Mouse (Mus musculus): ENCODE results near the gene Tomm5. TPM values are rescaled to one million over a fixed set of nuclear protein-coding genes. Genes with fewer than 3 reads are reported as not detected.
"Not testable (repeated sequence)": the region's sequence is repeated elsewhere in the genome, so short reads cannot be mapped to it uniquely, and the experiment has no call there.

Tomm5 gene
- polyA plus RNA-seq, 1 experiment, result 552 TPM

GRCm38 (mm10) chr4:45073544-45073943, 34.4 kb downstream of the Tomm5 start:
- no peak overlapping the region for H3K4me3 ChIP-seq (ENCODE audit: insufficient read depth, poor library complexity, severe bottlenecking)
- H3K79me2 ChIP-seq (ENCODE audit: control insufficient read depth, insufficient read depth), result no peaks in the 10 kb centered on the region
- no peaks in the 10 kb centered on the region for H3K79me3 ChIP-seq (ENCODE audit: low read depth)
- no peak overlapping the region for H3ac ChIP-seq (ENCODE audit: control insufficient read depth, insufficient read length, low read depth)
- no peaks in the 10 kb centered on the region for H3K27me3 ChIP-seq (ENCODE audit: control insufficient read depth, insufficient read depth, insufficient read length)
- no peaks in the 10 kb centered on the region for H3K36me3 ChIP-seq (ENCODE audit: control insufficient read depth, insufficient read depth)
- no peak for TF ChIP-seq MYOG (IDR thresholded peaks at IDR 0.05; ENCODE audit: control insufficient read depth, extremely low read depth, insufficient read length)
- no peak for TF ChIP-seq CTCF (IDR thresholded peaks at IDR 0.05; ENCODE audit: control insufficient read depth, insufficient read depth, insufficient read length)
- TF ChIP-seq USF1 (IDR thresholded peaks at IDR 0.05; ENCODE audit: low read depth), result no peak
- no peak for TF ChIP-seq CEBPB (IDR thresholded peaks at IDR 0.05; ENCODE audit: low read depth)
- TF ChIP-seq MAX (IDR thresholded peaks at IDR 0.05), result no peak
- no peak for TF ChIP-seq FOSL1 (IDR thresholded peaks at IDR 0.05; ENCODE audit: insufficient read depth, low read length, poor library complexity, severe bottlenecking)
- no peak for TF ChIP-seq MYOD1 (IDR thresholded peaks at IDR 0.05; ENCODE audit: control insufficient read depth, insufficient read length, low read depth)

GRCm38 (mm10) chr4:45072261-45072973, 35.5 kb downstream of the Tomm5 start:
- Histone ChIP-seq H3K27me3 (ENCODE audit: control insufficient read depth, insufficient read depth, insufficient read length) (no peaks in the 10 kb centered on the region), H3K36me3 (ENCODE audit: control insufficient read depth, insufficient read depth) (no peaks in the 10 kb centered on the region), H3K79me2 (ENCODE audit: control insufficient read depth, insufficient read depth) (no peaks in the 10 kb centered on the region), H3K79me3 (ENCODE audit: low read depth) (no peaks in the 10 kb centered on the region), H3K4me3 (ENCODE audit: insufficient read depth, poor library complexity, severe bottlenecking) (no peak overlapping the region), H3ac (ENCODE audit: control insufficient read depth, insufficient read length, low read depth) (no peak overlapping the region)
- TF ChIP-seq CEBPB (IDR thresholded peaks at IDR 0.05; ENCODE audit: low read depth) (no peak), FOSL1 (IDR thresholded peaks at IDR 0.05; ENCODE audit: insufficient read depth, low read length, poor library complexity, severe bottlenecking) (no peak), CTCF (IDR thresholded peaks at IDR 0.05; ENCODE audit: control insufficient read depth, insufficient read depth, insufficient read length) (no peak), MYOD1 (IDR thresholded peaks at IDR 0.05; ENCODE audit: control insufficient read depth, insufficient read length, low read depth) (no peak), MAX (IDR thresholded peaks at IDR 0.05) (no peak), USF1 (IDR thresholded peaks at IDR 0.05; ENCODE audit: low read depth) (no peak), MYOG (IDR thresholded peaks at IDR 0.05; ENCODE audit: control insufficient read depth, extremely low read depth, insufficient read length) (no peak)

- no peak overlapping the region for H3K4me3 ChIP-seq (ENCODE audit: insufficient read depth, poor library complexity, severe bottlenecking)
- H3K79me2 ChIP-seq (ENCODE audit: control insufficient read depth, insufficient read depth), result no peaks in the 10 kb centered on the region
- no peaks in the 10 kb centered on the region for H3K27me3 ChIP-seq (ENCODE audit: control insufficient read depth, insufficient read depth, insufficient read length)
- H3K36me3 ChIP-seq (ENCODE audit: control insufficient read depth, insufficient read depth), result no peaks in the 10 kb centered on the region
- no peaks in the 10 kb centered on the region for H3K79me3 ChIP-seq (ENCODE audit: low read depth)
- TF ChIP-seq MYOD1 (IDR thresholded peaks at IDR 0.05; ENCODE audit: control insufficient read depth, insufficient read length, low read depth) (no peak), MYOG (IDR thresholded peaks at IDR 0.05; ENCODE audit: control insufficient read depth, extremely low read depth, insufficient read length) (no peak), USF1 (IDR thresholded peaks at IDR 0.05; ENCODE audit: low read depth) (no peak), CEBPB (IDR thresholded peaks at IDR 0.05; ENCODE audit: low read depth) (no peak), CTCF (IDR thresholded peaks at IDR 0.05; ENCODE audit: control insufficient read depth, insufficient read depth, insufficient read length) (no peak), FOSL1 (IDR thresholded peaks at IDR 0.05; ENCODE audit: insufficient read depth, low read length, poor library complexity, severe bottlenecking) (no peak), MAX (IDR thresholded peaks at IDR 0.05) (no peak)
- no peak overlapping the region for H3ac ChIP-seq (ENCODE audit: control insufficient read depth, insufficient read length, low read depth)
Measured at GRCm38 (mm10) chr4:45067742-45068141, 40.2 kb downstream of the Tomm5 start.

GRCm38 (mm10) chr4:45066036-45066730, 41.7 kb downstream of the Tomm5 start:
- no peaks in the 10 kb centered on the region for H3K36me3 ChIP-seq (ENCODE audit: control insufficient read depth, insufficient read depth)
- no peak overlapping the region for H3K4me3 ChIP-seq (ENCODE audit: insufficient read depth, poor library complexity, severe bottlenecking)
- H3ac ChIP-seq (ENCODE audit: control insufficient read depth, insufficient read length, low read depth), result no peak overlapping the region
- TF ChIP-seq MYOG (IDR thresholded peaks at IDR 0.05; ENCODE audit: control insufficient read depth, extremely low read depth, insufficient read length) (no peak), CEBPB (IDR thresholded peaks at IDR 0.05; ENCODE audit: low read depth) (no peak), CTCF (IDR thresholded peaks at IDR 0.05; ENCODE audit: control insufficient read depth, insufficient read depth, insufficient read length) (no peak), MAX (IDR thresholded peaks at IDR 0.05) (no peak), USF1 (IDR thresholded peaks at IDR 0.05; ENCODE audit: low read depth) (no peak), FOSL1 (IDR thresholded peaks at IDR 0.05; ENCODE audit: insufficient read depth, low read length, poor library complexity, severe bottlenecking) (no peak)
- no peaks in the 10 kb centered on the region for H3K79me3 ChIP-seq (ENCODE audit: low read depth)
- no peaks in the 10 kb centered on the region for H3K79me2 ChIP-seq (ENCODE audit: control insufficient read depth, insufficient read depth)
- no peaks in the 10 kb centered on the region for H3K27me3 ChIP-seq (ENCODE audit: control insufficient read depth, insufficient read depth, insufficient read length)

GRCm38 (mm10) chr4:45064577-45064976, 43.3 kb downstream of the Tomm5 start:
- Histone ChIP-seq H3K36me3 (ENCODE audit: control insufficient read depth, insufficient read depth) (no peaks in the 10 kb centered on the region), H3K79me3 (ENCODE audit: low read depth) (no peaks in the 10 kb centered on the region), H3ac (ENCODE audit: control insufficient read depth, insufficient read length, low read depth) (no peak overlapping the region), H3K27me3 (ENCODE audit: control insufficient read depth, insufficient read depth, insufficient read length) (no peaks in the 10 kb centered on the region), H3K79me2 (ENCODE audit: control insufficient read depth, insufficient read depth) (no peaks in the 10 kb centered on the region), H3K4me3 (ENCODE audit: insufficient read depth, poor library complexity, severe bottlenecking) (no peak overlapping the region)
- TF ChIP-seq FOSL1 (IDR thresholded peaks at IDR 0.05; ENCODE audit: insufficient read depth, low read length, poor library complexity, severe bottlenecking), result no peak
- no peak for TF ChIP-seq CEBPB (IDR thresholded peaks at IDR 0.05; ENCODE audit: low read depth)
- no peak for TF ChIP-seq MAX (IDR thresholded peaks at IDR 0.05)
- no peak for TF ChIP-seq USF1 (IDR thresholded peaks at IDR 0.05; ENCODE audit: low read depth)
- TF ChIP-seq CTCF (IDR thresholded peaks at IDR 0.05; ENCODE audit: control insufficient read depth, insufficient read depth, insufficient read length), result no peak
- no peak for TF ChIP-seq MYOD1 (IDR thresholded peaks at IDR 0.05; ENCODE audit: control insufficient read depth, insufficient read length, low read depth)
- TF ChIP-seq MYOG (IDR thresholded peaks at IDR 0.05; ENCODE audit: control insufficient read depth, extremely low read depth, insufficient read length), result no peak

GRCm38 (mm10) chr4:45063836-45064235, 44.1 kb downstream of the Tomm5 start:
- not testable (repeated sequence) for H3K79me3 ChIP-seq (ENCODE audit: low read depth); H3K36me3 ChIP-seq (ENCODE audit: control insufficient read depth, insufficient read depth); H3K27me3 ChIP-seq (ENCODE audit: control insufficient read depth, insufficient read depth, insufficient read length); H3K4me3 ChIP-seq (ENCODE audit: insufficient read depth, poor library complexity, severe bottlenecking); H3ac ChIP-seq (ENCODE audit: control insufficient read depth, insufficient read length, low read depth); H3K79me2 ChIP-seq (ENCODE audit: control insufficient read depth, insufficient read depth)

Data from C2C12 (cell line).